Mouse (Mus musculus): Measurements from ENCODE around the gene Rab10.

Gene Rab10

DNA sequence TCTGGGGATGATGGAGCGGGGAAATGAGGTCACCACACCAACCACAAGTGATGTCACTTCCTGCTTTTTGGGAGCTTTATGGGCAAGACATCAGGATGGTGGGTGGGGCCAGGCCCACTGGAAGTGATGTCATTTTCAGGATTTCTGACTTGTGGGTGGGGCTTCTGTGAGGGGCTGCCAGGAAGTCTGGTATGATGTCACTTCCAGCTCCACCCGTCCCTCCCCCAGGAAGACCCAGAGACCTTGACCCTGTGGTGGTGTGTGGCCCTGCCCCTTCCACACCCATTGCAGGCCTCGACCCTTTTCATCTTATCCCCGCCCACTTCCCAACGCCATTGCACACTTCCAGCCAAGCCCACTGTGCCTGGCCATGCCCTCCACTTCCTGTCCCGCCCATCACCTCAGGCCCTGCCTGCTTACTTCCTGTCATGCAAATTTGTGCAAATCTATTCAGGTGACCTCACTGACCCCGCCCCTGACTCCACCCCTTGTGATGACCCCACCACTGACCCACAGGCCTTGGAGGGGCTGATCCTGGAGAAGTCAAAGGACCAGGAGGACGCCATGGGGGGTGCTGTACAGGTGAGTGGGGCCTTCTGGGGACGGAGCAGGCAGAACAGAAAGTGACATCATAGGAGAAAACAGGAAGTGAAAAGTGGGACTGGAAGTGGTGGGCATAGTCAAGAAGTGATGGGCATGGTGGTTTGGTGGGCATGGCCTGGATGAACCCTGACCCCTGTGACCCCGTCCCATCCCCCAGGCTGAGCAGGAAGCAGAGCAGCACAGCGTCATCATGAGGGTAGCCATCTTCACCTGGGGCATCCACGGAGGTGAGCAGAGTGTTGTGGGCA is 72.7 kb downstream of the Rab10 start:
- peak; percentile 45 for DNase-seq (ENCODE audit: low read depth, low spot score)

DNA sequence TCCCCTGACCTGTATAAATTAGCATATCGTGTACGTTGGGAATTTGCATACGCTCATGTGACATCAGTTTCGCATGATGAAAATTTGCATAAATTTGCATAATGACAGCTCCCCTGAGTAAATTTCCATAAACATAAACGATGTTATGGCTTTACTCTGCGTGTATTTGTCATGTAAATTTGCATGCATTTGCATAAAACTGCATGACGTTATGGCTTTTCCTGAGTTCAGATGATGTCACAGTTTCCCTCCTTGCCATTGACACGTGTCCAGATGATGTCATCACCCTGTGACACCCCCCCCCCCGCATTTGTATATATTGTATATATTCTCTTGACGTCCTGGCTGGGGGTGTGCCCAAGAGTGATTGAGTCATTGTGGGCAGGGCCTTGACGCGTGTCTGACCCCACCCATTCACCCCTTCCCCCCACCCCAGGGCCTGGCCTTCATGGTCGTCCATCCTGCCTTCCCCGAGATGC is 73.6 kb downstream of the Rab10 start:
- DNase-seq (ENCODE audit: low read depth, low spot score), result peak; percentile 50

- DNase-seq (ENCODE audit: low read depth, low spot score), result no peak
These were observed 74.1 kb downstream of the Rab10 start for GRCm38 (mm10) chr12:3235646-3236161.

- DNase-seq (ENCODE audit: low read depth, low spot score), result peak; percentile 99
These were observed 74.6 kb downstream of the Rab10 start for GRCm38 (mm10) chr12:3235124-3235631.

DNA sequence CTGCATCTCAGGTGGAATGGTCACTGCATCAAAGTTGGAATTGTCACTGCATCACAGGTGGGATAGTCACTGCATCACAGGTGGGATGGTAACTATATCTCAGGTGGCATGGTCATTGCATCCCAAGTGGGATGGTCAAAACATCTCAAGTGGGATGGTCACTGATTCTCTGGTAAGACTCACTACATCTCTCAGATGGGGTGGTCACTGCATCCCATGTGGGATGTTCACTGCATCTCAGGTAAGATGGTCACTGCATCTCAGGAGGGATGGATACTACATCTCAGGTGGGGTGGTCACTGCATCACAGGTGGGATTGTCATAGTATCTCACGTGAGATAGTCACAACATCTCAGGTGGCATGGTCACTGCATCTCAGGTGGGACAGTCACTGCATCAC is 75.7 kb downstream of the Rab10 start:
- no peak for DNase-seq (ENCODE audit: low read depth, low spot score)

DNA sequence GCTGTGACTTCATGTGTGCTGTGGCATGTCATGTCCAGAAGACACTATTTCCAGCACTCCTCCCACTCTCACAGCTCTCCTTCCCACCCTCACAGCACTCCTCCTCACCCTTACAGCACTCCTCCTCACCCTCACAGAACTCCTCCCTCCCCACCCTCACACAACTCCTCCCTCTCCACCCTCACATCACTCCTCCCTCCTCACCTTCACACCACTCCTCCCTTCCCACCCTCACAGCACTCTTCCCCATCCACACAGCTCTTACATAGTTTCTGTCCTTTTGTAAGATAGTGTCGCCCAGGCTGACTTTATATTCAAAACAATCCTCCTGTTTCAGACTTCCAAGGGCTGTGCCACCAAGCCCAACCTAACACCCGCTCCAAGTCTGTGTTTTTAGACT is 86.4 kb downstream of the Rab10 start:
- DNase-seq (ENCODE audit: low read depth, low spot score), result no peak

DNA sequence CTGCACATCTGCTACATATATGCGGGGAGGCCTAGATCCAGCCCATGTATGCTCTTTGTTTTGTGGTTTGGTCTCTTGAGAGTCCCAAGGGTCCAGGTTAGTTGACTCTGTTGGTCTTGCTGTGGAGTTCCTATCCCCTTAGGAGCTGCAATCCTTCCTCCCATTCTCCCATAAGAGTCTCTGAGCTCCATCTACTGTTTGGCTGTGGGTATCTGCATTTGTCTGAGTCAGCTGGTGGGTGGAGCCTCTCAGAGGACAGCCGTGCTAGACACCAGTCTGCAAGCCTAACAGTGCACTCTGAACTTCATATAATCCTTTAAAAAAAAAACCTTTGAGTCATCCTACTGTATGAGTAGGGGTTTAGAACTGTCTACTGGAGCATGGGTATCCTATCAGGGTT is 99.6 kb downstream of the Rab10 start:
- DNase-seq (ENCODE audit: low read depth, low spot score), result peak; percentile 78

GRCm38 (mm10) chr12:3209163-3209562 is 100.6 kb downstream of the Rab10 start:
- DNase-seq (ENCODE audit: low read depth, low spot score), result peak; percentile 70
